Mouse (Mus musculus): ENCODE measurements around the gene Hspe1.
A peak's percentile ranks its signal among the peaks of the same experiment; 100 is the strongest.
"Not testable (repeated sequence)": the region's sequence is repeated elsewhere in the genome, so short reads cannot be mapped to it uniquely, and the experiment has no call there.

Hspe1 gene

DNA sequence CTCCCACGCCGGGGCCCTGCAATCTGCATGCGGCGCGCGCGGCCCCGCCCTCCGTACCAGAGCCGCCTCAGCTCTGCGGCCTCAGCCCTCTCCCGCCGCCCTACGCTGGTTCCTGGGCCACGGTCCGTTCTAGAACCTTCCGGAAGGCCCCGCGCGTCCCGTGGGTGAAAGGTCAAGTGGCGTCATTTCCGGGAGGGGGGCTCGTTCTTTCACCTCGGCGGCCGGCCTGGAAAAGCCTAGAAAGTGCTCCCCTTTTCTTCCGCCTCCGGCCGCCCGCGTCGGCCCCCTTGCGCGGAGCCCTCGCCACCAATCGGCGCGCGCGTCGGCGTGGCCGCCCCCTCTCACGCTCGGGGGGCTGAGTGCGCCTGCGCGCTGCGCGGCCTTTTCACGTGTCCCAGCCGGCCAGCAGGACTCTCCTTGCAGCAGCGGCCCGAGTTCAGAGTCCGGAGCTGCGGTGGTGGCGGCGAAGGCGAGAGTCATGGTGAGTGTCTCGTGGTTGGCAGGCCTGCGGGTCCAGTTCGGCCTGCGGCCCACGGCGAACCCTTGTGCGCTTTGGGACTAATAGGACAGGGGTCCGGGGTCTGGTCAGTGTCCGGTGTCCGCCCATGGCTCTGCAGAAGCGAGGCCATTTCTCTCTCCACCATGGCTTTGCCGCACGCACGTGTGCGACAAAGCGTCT is at the start of gene Hspe1, which contains the start of gene Hspd1:
Hspe1 (plus strand) TSS at position 201 of the 679 bp plus-strand sequence.
Hspd1 (minus strand) TSS at position 312 of the 679 bp plus-strand sequence.
- DNase-seq (ENCODE audit: low spot score), result peak; percentile 95

DNA sequence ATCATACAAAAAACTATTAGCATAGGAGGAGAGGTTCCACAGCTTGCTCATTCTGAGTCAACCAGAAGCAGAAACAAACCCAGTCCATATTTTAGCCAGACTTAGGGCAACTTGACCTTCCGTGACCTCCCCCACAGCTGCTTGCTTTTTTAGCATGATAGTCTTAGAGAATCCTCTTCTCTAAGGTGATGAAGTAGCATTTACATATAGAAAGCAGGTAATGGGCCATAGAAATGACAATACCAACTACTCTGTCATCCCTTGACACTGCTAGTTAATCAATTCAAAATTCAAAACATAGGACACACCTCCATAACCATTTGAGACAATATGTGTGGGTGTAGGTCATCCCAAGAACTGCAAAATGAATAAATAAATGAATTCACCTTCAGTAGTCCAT is 48.0 kb upstream of the Hspe1 start:
- no peak for DNase-seq (ENCODE audit: low spot score)

DNA sequence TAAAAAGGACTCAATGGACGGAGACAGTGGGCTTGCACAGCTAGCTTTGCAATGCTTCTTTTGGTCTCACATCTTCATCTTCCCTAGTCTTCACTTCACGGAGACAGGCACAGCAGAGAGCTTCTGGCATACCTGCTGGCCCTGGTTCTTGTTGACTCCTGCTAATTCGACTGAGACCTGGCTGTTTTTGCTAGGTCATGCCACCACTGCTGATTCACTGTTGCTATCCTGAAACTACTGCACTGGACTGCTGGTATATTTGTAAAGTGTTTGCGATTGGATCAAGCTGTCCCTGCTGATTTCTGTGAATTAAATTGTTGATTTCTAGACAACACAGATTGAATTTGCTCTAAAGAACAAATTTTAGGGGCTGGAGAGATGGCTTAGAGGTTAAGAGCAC is 46.2 kb upstream of the Hspe1 start:
- no peak for DNase-seq (ENCODE audit: low spot score)

- no peak for DNase-seq (ENCODE audit: low spot score)
These were observed 45.7 kb upstream of the Hspe1 start for GRCm38 (mm10) chr1:55042246-55042645.

DNA sequence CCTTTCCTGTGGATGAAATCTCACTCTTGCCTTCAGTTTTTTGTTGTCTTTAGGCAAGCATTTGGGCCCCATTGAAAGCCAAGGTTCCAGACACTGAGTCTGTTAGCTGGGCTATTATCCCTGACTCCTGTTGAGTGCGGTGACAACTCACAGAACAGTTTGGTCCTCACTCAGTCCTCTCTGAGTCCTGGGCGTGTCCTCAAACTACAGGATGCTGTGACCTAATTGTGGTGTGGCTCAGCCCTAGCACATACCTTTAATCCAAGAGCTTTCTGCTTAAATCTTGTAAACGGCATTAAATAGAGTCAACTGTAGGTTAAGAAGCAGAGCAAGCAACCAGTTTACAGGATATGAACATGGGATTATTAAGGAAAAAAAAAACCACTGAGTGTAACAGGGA is 44.8 kb upstream of the Hspe1 start:
- no peak for DNase-seq (ENCODE audit: low spot score)

DNA sequence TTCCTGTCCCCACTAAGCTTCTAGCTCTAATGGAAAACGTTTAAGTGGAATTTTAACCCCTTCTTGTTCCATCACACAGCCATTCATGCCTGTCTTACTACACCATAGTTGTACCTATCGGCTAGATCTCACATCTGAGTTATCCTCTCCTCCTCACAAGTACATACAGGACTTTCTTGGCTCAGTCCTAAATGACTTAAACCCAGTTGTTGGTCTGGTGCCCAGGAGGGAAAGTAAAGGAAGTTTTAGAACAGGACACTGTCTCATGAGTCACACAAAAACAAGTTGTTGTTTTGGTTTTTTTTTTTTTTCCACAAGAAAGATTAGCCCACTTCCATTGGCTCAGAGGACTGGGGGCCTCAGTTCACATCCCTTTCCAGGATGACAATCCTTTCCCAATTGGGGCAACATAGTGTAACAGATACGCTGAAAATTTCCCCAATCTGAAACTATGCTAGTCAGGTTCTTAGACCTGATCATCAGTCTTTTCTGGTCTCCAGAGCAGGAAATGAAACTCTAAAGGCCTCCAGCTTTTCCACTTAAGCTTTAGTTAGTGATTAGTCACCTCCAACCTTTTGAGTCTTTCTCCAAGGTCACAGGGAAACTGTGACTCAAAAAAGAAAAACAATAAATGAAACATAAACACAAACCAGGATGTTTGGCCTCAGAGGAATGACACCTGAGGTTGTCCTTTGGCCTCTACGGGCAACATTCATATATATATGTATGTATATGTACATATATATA is 38.9 kb upstream of the Hspe1 start:
- no peak for DNase-seq (ENCODE audit: low spot score)

GRCm38 (mm10) chr1:55051671-55052070 is 36.3 kb upstream of the Hspe1 start:
- no peak for DNase-seq (ENCODE audit: low spot score)

GRCm38 (mm10) chr1:55052355-55052953 is 35.5 kb upstream of the Hspe1 start, which contains the start of gene Coq10b:
Gene Coq10b, plus strand, starts transcription at chr1:55052770.
- DNase-seq (ENCODE audit: low spot score), result peak; percentile 95

- no peak for DNase-seq (ENCODE audit: low spot score)
These were observed 34.9 kb upstream of the Hspe1 start for GRCm38 (mm10) chr1:55053005-55053404.

- no peak for DNase-seq (ENCODE audit: low spot score)
These were observed 34.3 kb upstream of the Hspe1 start for GRCm38 (mm10) chr1:55053596-55053995.

DNA sequence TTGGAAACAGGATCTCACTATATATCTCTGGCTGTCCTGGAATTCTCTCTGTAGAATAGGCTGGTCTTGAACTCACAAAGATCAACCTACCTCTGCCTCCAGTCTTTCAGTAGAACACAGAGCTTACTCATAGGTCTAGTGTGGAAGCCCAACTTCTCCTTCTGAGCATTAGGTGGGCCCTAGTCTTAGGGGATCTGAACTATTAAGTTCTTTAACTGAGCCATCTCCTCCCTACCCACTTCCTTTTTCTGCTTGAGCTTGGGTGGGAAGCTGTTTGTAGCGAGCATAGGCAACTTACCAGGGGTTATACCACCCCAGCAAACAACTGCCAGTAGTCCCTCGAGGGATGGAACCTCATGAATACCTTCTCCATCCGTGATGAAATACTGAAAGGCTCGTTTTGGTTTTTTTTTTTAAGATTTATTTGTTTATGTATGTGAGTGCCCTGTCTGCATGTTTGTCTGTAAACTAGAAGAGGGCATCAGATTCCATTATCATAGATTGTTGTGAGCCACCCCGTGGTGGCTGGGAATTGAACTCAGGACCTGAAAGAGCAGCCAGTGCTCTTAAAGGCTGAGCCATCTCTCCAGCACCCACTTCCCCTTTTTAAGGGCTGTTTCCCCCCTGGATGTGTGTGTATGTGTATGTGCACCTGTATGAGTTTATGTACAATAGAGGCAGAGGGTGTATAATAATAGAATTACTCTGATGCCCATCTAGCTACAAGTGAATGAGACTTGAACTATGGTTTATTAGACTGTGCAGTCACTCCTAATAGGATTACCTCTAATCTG is 32.4 kb upstream of the Hspe1 start:
- DNase-seq (ENCODE audit: low spot score), result no peak

- not testable (repeated sequence) for DNase-seq (ENCODE audit: low spot score)
These were observed 29.5 kb upstream of the Hspe1 start for GRCm38 (mm10) chr1:55058383-55058782.

- no peak for DNase-seq (ENCODE audit: low spot score)
These were observed 26.8 kb upstream of the Hspe1 start for GRCm38 (mm10) chr1:55061099-55061498.

GRCm38 (mm10) chr1:55061772-55062171 is 26.2 kb upstream of the Hspe1 start:
- no peak for DNase-seq (ENCODE audit: low spot score)

DNA sequence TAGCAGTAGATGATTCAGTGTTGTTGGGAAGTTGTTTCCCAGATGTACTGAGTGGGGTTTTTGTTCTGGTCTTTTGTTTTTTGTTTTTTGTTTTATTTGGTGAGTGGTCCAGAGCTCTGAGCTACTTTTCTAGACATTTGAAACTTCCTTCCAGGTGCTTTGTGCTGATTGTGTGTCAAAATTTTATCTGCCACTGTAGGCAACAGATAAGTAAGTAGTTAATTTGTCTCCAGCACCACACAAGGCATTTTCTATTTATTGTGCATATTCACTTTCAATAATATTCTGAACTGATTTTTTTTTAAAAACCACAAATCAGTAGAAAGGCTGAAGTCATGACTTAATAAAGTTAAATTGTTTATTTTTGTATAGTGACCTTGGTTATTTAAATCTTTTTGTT is 15.6 kb upstream of the Hspe1 start:
- DNase-seq (ENCODE audit: low spot score), result not testable (repeated sequence)

DNA sequence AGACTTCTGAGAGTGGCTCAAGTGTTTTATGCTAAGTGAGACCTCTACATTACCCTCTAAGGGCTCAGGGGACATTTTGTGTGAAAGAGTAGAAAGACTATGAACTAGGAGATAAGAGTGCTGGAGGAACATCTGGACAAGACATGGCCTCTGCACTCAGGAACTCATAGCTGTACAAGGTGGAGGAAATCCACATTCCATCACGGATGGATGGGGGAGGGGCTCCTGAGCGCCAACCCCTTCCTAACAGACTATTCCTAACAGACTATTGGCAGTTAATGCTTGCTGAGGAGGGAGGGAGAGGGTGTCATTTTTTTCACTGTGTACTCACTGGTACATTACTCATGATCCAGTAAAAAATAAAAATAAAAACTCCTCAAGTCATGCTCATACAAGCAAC is 13.2 kb upstream of the Hspe1 start:
- DNase-seq (ENCODE audit: low spot score), result no peak

DNA sequence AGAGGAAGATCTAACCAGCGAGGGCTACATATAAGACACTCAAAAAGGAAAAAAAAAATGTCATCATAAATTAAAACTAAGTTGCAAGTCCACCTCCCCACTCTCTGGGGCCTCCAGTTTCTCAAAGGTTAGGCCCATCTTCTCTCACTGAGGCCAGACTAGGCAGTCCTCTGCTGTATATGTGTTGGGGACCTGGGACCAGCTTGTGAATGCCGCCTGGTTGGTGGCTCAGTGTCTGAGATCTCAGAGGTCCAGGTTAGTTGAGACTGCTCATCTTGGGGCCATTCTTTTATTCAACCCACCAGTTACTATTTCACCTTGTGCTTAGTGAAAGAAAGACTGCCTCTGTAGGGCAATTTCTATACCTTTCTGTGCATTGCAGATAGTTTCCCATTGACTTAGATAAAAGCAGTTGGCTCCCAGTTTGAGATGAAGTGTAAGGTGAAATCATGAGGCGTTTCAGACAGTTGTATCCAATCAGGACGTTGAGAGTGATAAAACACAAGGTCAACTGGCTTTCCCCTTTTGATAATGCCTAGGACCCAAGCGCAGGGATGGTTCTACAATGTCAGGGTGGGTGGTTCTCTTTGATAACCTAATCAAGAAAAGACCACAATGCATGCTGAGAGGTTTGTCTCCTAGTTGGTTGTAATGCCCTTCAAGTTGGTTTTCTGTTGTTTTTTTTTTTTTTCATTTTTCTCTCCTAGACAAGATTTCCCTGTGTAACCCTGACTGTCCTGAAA is 12.1 kb upstream of the Hspe1 start:
- no peak for DNase-seq (ENCODE audit: low spot score)

GRCm38 (mm10) chr1:55076395-55076743 is 11.6 kb upstream of the Hspe1 start:
- no peak for DNase-seq (ENCODE audit: low spot score)

DNA sequence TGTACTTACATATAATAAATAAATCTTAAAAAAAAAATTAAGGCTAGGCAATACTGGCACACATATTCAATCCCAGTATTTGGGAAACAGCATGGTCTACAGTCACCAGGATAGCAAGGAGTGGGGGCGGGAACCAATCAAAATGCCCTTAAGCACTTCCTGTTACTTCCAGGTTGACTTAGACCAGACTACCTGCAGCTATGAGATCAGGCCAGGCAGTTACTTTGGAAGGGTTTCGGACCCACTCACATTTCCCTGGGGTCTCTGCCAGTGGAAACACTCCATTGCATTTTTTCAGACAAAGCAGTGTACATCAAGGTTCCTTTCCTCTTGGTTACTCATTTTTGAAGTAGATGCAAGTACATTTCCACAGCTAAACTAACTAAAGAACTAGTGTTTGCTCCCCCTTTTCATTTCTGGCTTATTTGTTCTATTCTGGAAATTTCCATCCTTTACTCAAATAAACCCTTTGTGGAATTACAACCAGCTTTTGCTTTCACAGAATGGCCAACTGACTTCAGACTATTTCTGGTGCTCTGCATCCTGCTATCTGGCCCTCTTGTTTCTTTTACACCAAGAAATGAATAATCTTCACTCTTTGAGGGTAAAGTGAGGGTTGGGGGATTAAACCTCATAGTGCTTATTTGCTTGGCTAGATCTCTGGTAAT is 10.9 kb upstream of the Hspe1 start:
- no peak for DNase-seq (ENCODE audit: low spot score)

DNA sequence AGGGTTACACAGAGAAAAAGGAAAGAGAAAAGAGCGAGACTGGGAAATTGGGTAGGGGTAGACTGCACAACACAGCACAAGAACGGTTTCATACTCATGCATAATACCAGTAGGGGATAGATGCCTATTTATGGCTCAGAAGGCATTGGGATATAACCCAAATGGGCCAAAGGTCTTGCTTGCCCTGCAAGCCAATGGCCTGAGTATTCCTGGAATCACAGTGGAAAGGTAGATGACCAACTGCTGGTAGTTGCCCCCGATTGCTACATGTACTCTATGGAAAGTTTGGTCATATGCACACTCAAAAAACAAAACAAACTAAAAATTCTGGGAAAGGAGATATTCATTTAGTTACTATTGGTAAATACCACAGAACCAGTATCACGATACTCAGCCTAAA is 8.3 kb upstream of the Hspe1 start:
- no peak for DNase-seq (ENCODE audit: low spot score)

- DNase-seq (ENCODE audit: low spot score), result no peak
These were observed 5.8 kb upstream of the Hspe1 start for GRCm38 (mm10) chr1:55082106-55082505.

Data from ovary, postnatal 10 days (tissue).